Mouse (Mus musculus) lung, postnatal 0 days (tissue): ENCODE measurements around the gene St6galnac3. TPM values are rescaled to one million over a fixed set of nuclear protein-coding genes. Genes with fewer than 3 reads are reported as not detected.
A peak's percentile ranks its signal among the peaks of the same experiment; 100 is the strongest.

ENCODE experiments used
- ATAC-seq: fragments of 200-750 bp; cut with Nextera tagmentation; 2 replicates; pipeline ENCODE4 v1.8.0; 2017; ENCODE audit warnings: moderate library complexity
- DNase-seq: peaks from one replicate; pipeline ENCODE4 v3.0.0-alpha.2; 2016; ENCODE audit warnings: low spot score
- H3K27ac ChIP-seq: fragments of 300-500 bp; sonication (generic); 2 replicates; pipeline ENCODE4 v1.5.1; 2014; ENCODE audit warnings: antibody characterized with exemption, mild to moderate bottlenecking, low read length, mixed read lengths
- H3K27me3 ChIP-seq: fragments of 300-500 bp; sonication (generic); replicated peaks from 2 replicates; pipeline ENCODE4 v1.6.1; 2014; ENCODE audit warnings: low read length, mixed read lengths; ENCODE audit not compliant: insufficient read depth
- H3K36me3 ChIP-seq: fragments of 300-500 bp; sonication (generic); 2 replicates; pipeline ENCODE4 v1.6.1; 2014; ENCODE audit warnings: low read length, mixed read lengths; ENCODE audit not compliant: insufficient read depth
- H3K4me1 ChIP-seq: fragments of 300-500 bp; sonication (generic); 2 replicates; pipeline ENCODE4 v1.6.1; 2014; ENCODE audit warnings: antibody characterized with exemption, low read depth, low read length, mixed read lengths; ENCODE audit not compliant: insufficient read depth
- H3K4me2 ChIP-seq: fragments of 300-500 bp; sonication (generic); replicated peaks from 2 replicates; pipeline ENCODE4 v1.6.1; 2014; ENCODE audit warnings: low read depth, mild to moderate bottlenecking, low read length, moderate library complexity, mixed read lengths
- H3K4me3 ChIP-seq: fragments of 300-500 bp; sonication (generic); 2 replicates; pipeline ENCODE4 v1.5.1; 2014; ENCODE audit warnings: low read depth, low read length
- H3K9ac ChIP-seq: fragments of 300-500 bp; sonication (generic); replicated peaks from 2 replicates; pipeline ENCODE4 v1.6.1; 2014; ENCODE audit warnings: low read depth, mild to moderate bottlenecking
- H3K9me3 ChIP-seq: fragments of 300-500 bp; sonication (generic); 2 replicates; pipeline ENCODE4 v1.6.1; 2016; ENCODE audit warnings: low read length, mixed read lengths
- CTCF ChIP-seq: IDR thresholded peaks from 2 replicates; pipeline ENCODE4 v1.5.1; 2016; ENCODE audit warnings: antibody characterized with exemption, mild to moderate bottlenecking
- EP300 ChIP-seq: IDR thresholded peaks from 2 replicates; pipeline ENCODE4 v1.6.1; 2016; ENCODE audit warnings: antibody characterized with exemption, mild to moderate bottlenecking, control low read depth
- WGBS: fragments of 180-500 bp; shearing (Covaris S2); extraction: QIAGEN DNeasy Blood & Tissue Kit; methylation state at CpG from one replicate; pipeline ENCODE4 v1.1.7; 2014; 5-methylcytosine and 5-hydroxymethylcytosine counted together
- polyA plus RNA-seq: library from polyadenylated mRNA; unstranded; fragments of >200 nt; fragmentation: Nextera tagmentation; extraction: Ambion mirVana; gene quantifications from 2 replicates; pipeline ENCODE4 v1.2.1, GENCODE M21; 2015

Gene St6galnac3
- polyA plus RNA-seq, 1 experiment from 2014 or later = 12.9 TPM

- 62% methylated on average over 7 of the region's 7 CpGs for WGBS
- no peak overlapping the region for H3K27ac ChIP-seq
- no peaks in the 10 kb centered on the region for H3K27me3 ChIP-seq
- no peak overlapping the region for H3K4me2 ChIP-seq
- H3K4me1 ChIP-seq = no peaks in the 10 kb centered on the region
- H3K9me3 ChIP-seq = no peaks in the 10 kb centered on the region
- no peak for DNase-seq
- H3K36me3 ChIP-seq = no peaks in the 10 kb centered on the region
- no peak for ATAC-seq
- H3K4me3 ChIP-seq = no peak overlapping the region
- H3K9ac ChIP-seq = no peak overlapping the region
- TF ChIP-seq EP300 (no peak), CTCF (no peak)
These were observed 23.8 kb downstream of the St6galnac3 start for GRCm38 (mm10) chr3:153701172-153701571.

DNA sequence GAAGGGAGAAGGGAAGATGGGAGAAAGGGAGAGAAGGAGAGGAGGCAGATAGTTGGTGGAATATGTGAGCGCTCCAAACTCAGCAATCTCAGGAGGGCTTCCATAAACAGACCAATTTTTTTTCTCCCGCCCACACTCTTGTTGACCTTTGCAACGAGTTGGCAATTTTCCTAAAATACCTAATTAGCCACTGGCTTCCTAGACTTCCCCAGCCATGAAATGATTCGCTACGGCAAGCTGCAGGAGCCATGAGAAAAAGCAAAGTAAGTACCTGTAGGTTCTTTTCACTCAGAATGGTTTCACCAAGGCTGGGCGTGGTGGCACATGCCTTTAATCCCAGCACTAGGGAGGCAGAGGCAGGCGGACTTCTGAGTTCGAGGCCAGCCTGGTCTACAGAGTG, 25.9 kb downstream of the St6galnac3 start:
- Histone ChIP-seq H3K9ac (no peak overlapping the region), H3K4me2 (no peak overlapping the region), H3K4me1 (no peaks in the 10 kb centered on the region), H3K27me3 (no peaks in the 10 kb centered on the region), H3K4me3 (no peak overlapping the region), H3K36me3 (no peaks in the 10 kb centered on the region), H3K27ac (no peak overlapping the region), H3K9me3 (no peaks in the 10 kb centered on the region)
- DNase-seq (no peak), ATAC-seq (no peak)
- WGBS = 82% methylated on average over 8 of the region's 8 CpGs
- no peak for TF ChIP-seq EP300
- TF ChIP-seq CTCF = no peak

- H3K9ac ChIP-seq = no peak overlapping the region
- DNase-seq = no peak
- H3K4me1 ChIP-seq = no peaks in the 10 kb centered on the region; the same call in 1 of the 2 replicates
- H3K36me3 ChIP-seq = no peaks in the 10 kb centered on the region
- H3K27ac ChIP-seq = no peak overlapping the region
- H3K4me3 ChIP-seq = no peak overlapping the region
- H3K9me3 ChIP-seq = no peaks in the 10 kb centered on the region
- no peak overlapping the region for H3K4me2 ChIP-seq
- WGBS = 56% methylated on average over 7 of the region's 7 CpGs
- ATAC-seq = no peak
- H3K27me3 ChIP-seq = no peaks in the 10 kb centered on the region
- no peak for TF ChIP-seq EP300
- TF ChIP-seq CTCF = no peak
These were observed 32.0 kb downstream of the St6galnac3 start for GRCm38 (mm10) chr3:153692978-153693377.

- H3K36me3 ChIP-seq = no peaks in the 10 kb centered on the region
- no peak overlapping the region for H3K27ac ChIP-seq
- no peak overlapping the region for H3K4me3 ChIP-seq
- no peak for TF ChIP-seq CTCF
- TF ChIP-seq EP300 = no peak
- H3K9me3 ChIP-seq = no peaks in the 10 kb centered on the region
- H3K9ac ChIP-seq = no peak overlapping the region
- no peak for DNase-seq
- no peaks in the 10 kb centered on the region for H3K27me3 ChIP-seq
- H3K4me2 ChIP-seq = no peak overlapping the region
- no peak for ATAC-seq
- H3K4me1 ChIP-seq = no peaks in the 10 kb centered on the region; the same call in 1 of the 2 replicates
- 52% methylated on average over 11 of the region's 11 CpGs for WGBS
These were observed 32.7 kb downstream of the St6galnac3 start for GRCm38 (mm10) chr3:153692206-153692813.

GRCm38 (mm10) chr3:153691537-153691936, 33.4 kb downstream of the St6galnac3 start:
- H3K4me1 ChIP-seq = no peaks in the 10 kb centered on the region; the same call in 1 of the 2 replicates
- no peak for TF ChIP-seq EP300
- no peak for TF ChIP-seq CTCF
- no peak overlapping the region for H3K9ac ChIP-seq
- H3K27me3 ChIP-seq = no peaks in the 10 kb centered on the region
- no peaks in the 10 kb centered on the region for H3K9me3 ChIP-seq
- DNase-seq = no peak
- ATAC-seq = no peak
- no peak overlapping the region for H3K4me2 ChIP-seq
- whole genome bisulfite sequencing = 40% methylated on average over 4 of the region's 4 CpGs
- no peak overlapping the region for H3K4me3 ChIP-seq
- no peaks in the 10 kb centered on the region for H3K36me3 ChIP-seq
- H3K27ac ChIP-seq = no peak overlapping the region

GRCm38 (mm10) chr3:153690553-153690952, 34.4 kb downstream of the St6galnac3 start:
- no peaks in the 10 kb centered on the region for H3K36me3 ChIP-seq
- H3K4me1 ChIP-seq = no peaks in the 10 kb centered on the region; the same call in 1 of the 2 replicates
- ATAC-seq (no peak), DNase-seq (no peak)
- no peak for TF ChIP-seq EP300
- no peak for TF ChIP-seq CTCF
- whole genome bisulfite sequencing = 62% methylated on average over 2 of the region's 2 CpGs
- 0 out of 2 replicates have a peak overlapping the region, but pooled peaks have one; percentile 3 for H3K27ac ChIP-seq
- no peak overlapping the region for H3K4me2 ChIP-seq
- no peaks in the 10 kb centered on the region for H3K27me3 ChIP-seq
- H3K9me3 ChIP-seq = no peaks in the 10 kb centered on the region
- no peak overlapping the region for H3K4me3 ChIP-seq
- no peak overlapping the region for H3K9ac ChIP-seq
